Mouse (Mus musculus) forebrain, embryonic 11.5 days (tissue): Measurements from ENCODE around the gene Lrrc8a. TPM values are rescaled to one million over a fixed set of nuclear protein-coding genes. Genes with fewer than 3 reads are reported as not detected.

ENCODE experiments used
- ATAC-seq: fragments of 200-750 bp; cut with Nextera tagmentation; replicated peaks from 2 replicates; pipeline ENCODE4 v1.8.0; 2017; ENCODE audit warnings: moderate TSS enrichment; ENCODE audit not compliant: low FRiP score
- DNase-seq: peaks from one replicate; pipeline ENCODE4 v3.0.0-alpha.2; 2017; ENCODE audit warnings: low spot score
- H3K27ac ChIP-seq: fragments of 300-500 bp; sonication (generic); 2 replicates; pipeline ENCODE4 v1.5.1; 2014; ENCODE audit warnings: low read depth, low read length
- H3K27me3 ChIP-seq: fragments of 300-500 bp; sonication (generic); 2 replicates; pipeline ENCODE4 v1.6.1; 2014; ENCODE audit warnings: mild to moderate bottlenecking, low read length, mixed read lengths; ENCODE audit not compliant: control insufficient read depth, insufficient read depth
- H3K36me3 ChIP-seq: fragments of 300-500 bp; sonication (generic); 2 replicates; pipeline ENCODE4 v1.6.1; 2014; ENCODE audit warnings: mild to moderate bottlenecking, low read length, moderate library complexity, mixed read lengths; ENCODE audit not compliant: control insufficient read depth, insufficient read depth
- H3K4me1 ChIP-seq: fragments of 300-500 bp; sonication (generic); replicated peaks from 2 replicates; pipeline ENCODE4 v1.6.1; 2014; ENCODE audit warnings: low read length, mixed read lengths; ENCODE audit not compliant: control insufficient read depth, insufficient read depth
- H3K4me2 ChIP-seq: fragments of 300-500 bp; sonication (generic); 2 replicates; pipeline ENCODE4 v1.6.1; 2014; ENCODE audit warnings: low read depth, mild to moderate bottlenecking, low read length, moderate library complexity, mixed read lengths; ENCODE audit not compliant: severe bottlenecking
- H3K4me3 ChIP-seq: fragments of 300-500 bp; sonication (generic); 2 replicates; pipeline ENCODE4 v1.5.1; 2014; ENCODE audit warnings: low read depth, low read length
- H3K9ac ChIP-seq: fragments of 300-500 bp; sonication (generic); 2 replicates; pipeline ENCODE4 v1.6.1; 2014; ENCODE audit warnings: low read length
- H3K9me3 ChIP-seq: fragments of 300-500 bp; sonication (generic); 2 replicates; pipeline ENCODE4 v1.6.1; 2016; ENCODE audit warnings: low read length, mixed read lengths; ENCODE audit not compliant: control insufficient read depth
- WGBS: fragments of 180-500 bp; shearing (Covaris S2); extraction: QIAGEN DNeasy Blood & Tissue Kit; methylation state at CpG from one replicate; pipeline ENCODE4 v1.1.7; 2014; 5-methylcytosine and 5-hydroxymethylcytosine counted together
- polyA plus RNA-seq: library from polyadenylated mRNA; unstranded; fragments of >200 nt; fragmentation: Nextera tagmentation; extraction: Ambion mirVana; gene quantifications from 2 replicates; pipeline ENCODE4 v1.2.1, GENCODE M21; 2014

Lrrc8a gene
- polyA plus RNA-seq, 1 experiment from 2014 or later, result 50.7 TPM

DNA sequence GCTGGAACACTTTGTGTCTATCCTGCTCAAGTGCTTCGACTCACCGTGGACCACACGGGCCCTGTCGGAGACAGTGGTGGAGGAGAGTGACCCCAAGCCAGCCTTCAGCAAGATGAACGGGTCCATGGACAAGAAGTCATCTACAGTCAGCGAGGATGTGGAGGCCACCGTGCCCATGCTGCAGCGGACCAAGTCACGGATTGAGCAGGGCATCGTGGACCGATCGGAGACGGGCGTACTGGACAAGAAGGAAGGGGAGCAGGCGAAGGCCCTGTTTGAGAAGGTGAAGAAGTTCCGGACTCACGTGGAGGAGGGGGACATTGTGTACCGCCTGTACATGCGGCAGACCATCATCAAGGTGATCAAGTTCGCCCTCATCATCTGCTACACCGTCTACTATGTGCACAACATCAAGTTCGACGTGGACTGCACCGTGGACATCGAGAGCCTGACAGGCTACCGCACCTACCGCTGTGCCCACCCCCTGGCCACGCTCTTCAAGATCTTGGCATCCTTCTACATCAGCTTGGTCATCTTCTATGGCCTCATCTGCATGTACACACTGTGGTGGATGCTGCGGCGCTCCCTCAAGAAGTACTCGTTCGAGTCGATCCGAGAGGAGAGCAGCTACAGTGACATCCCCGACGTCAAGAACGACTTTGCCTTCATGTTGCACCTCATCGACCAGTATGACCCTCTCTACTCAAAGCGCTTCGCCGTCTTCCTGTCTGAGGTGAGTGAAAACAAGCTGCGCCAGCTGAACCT is 18.3 kb downstream of the Lrrc8a start:
- Histone ChIP-seq H3K27ac (no peak overlapping the region), H3K4me2 (no peak overlapping the region), H3K36me3 (peaks cover 18% of the 10 kb centered on the region), H3K9me3 (no peaks in the 10 kb centered on the region), H3K9ac (no peak overlapping the region), H3K27me3 (no peaks in the 10 kb centered on the region), H3K4me3 (no peak overlapping the region), H3K4me1 (no peaks in the 10 kb centered on the region)
- WGBS, result 97% methylated on average over 42 of the region's 42 CpGs
- ATAC-seq, result no peak
- DNase-seq, result no peak

DNA sequence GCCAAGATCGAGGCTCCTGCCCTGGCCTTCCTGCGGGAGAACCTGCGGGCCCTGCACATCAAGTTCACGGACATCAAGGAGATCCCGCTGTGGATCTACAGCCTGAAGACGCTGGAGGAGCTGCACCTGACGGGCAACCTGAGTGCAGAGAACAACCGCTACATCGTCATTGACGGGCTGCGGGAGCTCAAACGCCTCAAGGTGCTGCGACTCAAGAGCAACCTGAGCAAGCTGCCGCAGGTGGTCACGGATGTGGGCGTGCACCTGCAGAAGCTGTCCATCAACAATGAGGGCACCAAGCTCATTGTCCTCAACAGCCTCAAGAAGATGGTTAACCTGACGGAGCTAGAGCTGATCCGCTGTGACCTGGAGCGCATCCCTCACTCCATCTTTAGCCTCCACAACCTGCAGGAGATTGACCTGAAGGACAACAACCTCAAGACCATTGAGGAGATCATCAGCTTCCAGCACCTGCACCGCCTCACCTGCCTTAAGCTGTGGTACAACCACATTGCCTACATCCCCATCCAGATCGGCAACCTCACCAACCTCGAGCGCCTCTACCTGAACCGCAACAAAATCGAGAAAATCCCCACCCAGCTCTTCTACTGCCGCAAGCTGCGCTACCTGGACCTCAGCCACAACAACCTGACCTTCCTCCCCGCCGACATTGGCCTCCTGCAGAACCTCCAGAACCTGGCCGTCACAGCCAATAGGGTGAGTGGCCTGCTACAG is 19.3 kb downstream of the Lrrc8a start:
- H3K9ac ChIP-seq, result no peak overlapping the region
- H3K4me2 ChIP-seq, result no peak overlapping the region
- H3K4me1 ChIP-seq, result no peaks in the 10 kb centered on the region
- no peaks in the 10 kb centered on the region for H3K27me3 ChIP-seq
- DNase-seq (no peak), ATAC-seq (no peak)
- no peak overlapping the region for H3K27ac ChIP-seq
- peaks cover 19% of the 10 kb centered on the region for H3K36me3 ChIP-seq
- no peak overlapping the region for H3K4me3 ChIP-seq
- no peaks in the 10 kb centered on the region for H3K9me3 ChIP-seq
- WGBS, result 96% methylated on average over 30 of the region's 30 CpGs

DNA sequence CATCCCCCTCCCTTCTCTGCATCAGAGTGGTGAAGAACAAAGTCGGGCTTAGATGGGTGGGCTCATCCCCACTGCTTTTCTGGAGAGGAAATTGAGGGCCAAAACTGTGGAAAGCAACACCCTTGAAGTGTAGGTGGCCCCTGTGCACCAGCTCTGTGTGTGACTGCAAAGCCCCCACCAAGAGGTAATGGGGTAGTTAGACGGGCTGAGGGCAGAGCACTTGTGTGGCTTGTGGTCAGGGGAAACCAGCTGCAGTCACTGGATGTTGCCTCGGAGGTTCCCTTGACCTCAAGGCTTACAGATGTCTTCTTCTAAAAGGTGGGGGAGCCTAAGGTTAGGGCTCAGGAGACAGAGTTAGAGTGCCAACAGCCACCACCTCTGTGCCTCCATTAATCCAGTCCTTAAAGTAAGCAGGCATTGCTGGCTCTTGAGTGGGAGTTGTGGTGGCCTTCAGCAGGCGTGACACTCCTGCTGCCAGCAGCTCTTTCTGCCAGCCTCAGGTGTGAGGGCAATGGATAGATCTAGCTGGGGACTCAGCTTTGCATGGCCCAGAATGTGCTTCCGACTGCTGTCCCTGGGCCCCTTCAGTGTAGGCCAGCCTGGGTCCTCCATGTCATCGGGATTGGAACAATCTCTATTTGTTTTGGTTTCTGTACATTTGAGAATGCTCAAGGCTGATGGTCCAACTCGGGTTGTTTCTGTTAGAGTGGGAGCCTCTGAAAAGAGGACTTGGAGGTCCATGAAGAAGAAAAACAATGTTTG is 20.4 kb downstream of the Lrrc8a start:
- no peaks in the 10 kb centered on the region for H3K27me3 ChIP-seq
- H3K9ac ChIP-seq, result no peak overlapping the region
- H3K9me3 ChIP-seq, result no peaks in the 10 kb centered on the region
- H3K4me3 ChIP-seq, result no peak overlapping the region
- no peak overlapping the region for H3K4me2 ChIP-seq
- H3K36me3 ChIP-seq, result peaks cover 24% of the 10 kb centered on the region
- H3K27ac ChIP-seq, result no peak overlapping the region
- WGBS, result 88% methylated on average over 7 of the region's 7 CpGs
- no peak for DNase-seq
- no peak for ATAC-seq
- H3K4me1 ChIP-seq, result no peaks in the 10 kb centered on the region

DNA sequence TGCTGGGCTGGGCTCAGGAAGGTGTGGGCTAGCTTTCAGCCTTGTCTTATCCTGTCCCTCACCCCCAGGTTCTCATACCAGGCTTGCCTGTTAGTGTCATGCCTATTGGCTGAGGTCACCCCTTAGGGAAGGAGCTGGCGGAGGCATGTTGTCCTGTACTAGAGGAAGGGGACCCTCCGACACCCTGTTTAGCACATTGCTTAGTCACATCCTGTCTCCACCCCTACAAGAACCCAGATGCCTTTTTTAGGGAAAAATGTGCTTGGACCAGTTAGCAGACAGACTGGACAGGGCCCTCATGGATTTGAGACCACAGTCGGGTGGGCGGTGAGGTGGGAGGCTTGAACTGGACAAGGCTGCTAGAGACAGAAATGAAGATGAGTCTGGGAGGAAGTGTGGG is 21.1 kb downstream of the Lrrc8a start:
- no peak for ATAC-seq
- Histone ChIP-seq H3K36me3 (peaks cover 27% of the 10 kb centered on the region), H3K4me1 (no peaks in the 10 kb centered on the region)

DNA sequence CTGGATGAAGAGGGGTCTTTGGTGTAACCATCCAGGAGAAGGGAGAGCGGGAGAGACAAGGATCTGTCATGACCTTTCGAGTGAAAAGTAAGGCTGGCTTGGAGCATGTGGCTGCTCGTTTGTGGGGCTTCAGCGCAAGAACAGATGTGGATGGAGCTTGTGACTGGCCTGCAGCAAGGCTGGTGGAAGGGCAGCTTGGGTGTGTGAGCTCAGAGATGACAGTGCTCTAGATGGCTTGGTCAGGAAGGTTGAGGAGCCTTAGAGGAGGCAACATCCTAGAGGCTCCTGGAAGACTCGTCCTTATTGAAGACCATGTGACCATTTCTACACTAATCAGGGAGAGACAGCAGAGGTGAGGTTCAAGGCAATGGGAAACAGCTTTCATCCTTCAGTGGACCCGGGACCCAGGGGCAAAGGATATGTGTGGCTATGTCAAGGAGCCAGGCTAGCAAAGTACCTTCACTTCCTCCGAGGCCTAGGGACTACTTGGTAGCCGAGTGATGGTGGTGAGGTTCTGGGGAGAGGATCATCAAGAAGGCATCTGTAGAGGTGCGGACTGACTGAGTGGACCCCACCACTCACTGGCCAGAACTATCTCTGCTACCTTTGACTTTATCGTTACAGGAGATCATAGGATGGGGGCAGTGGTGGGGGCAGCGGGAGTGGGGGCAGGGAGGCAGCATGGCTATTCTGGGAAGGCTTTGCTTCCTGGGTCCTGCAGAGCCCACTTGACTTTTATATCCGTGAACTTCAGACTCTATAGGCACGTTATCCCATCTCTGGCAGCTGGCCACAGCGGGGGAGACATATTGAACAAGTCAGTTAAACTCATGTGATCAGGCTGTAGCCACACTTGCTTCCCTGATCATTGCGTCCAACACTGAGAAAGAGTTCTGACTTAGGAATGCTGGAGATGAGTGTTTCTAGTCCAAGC is 21.9 kb downstream of the Lrrc8a start:
- Histone ChIP-seq H3K27ac (no peak overlapping the region), H3K36me3 (peaks cover 27% of the 10 kb centered on the region)
- no peak for ATAC-seq

More for the DNA sequence above, 21.1 kb downstream of the Lrrc8a start:
- H3K27me3 ChIP-seq, result no peaks in the 10 kb centered on the region
- H3K27ac ChIP-seq, result no peak overlapping the region
- H3K4me3 ChIP-seq, result no peak overlapping the region
- DNase-seq, result no peak
- H3K4me2 ChIP-seq, result no peak overlapping the region
- no peaks in the 10 kb centered on the region for H3K9me3 ChIP-seq
- 96% methylated on average over 4 of the region's 4 CpGs for WGBS
- no peak overlapping the region for H3K9ac ChIP-seq

DNA sequence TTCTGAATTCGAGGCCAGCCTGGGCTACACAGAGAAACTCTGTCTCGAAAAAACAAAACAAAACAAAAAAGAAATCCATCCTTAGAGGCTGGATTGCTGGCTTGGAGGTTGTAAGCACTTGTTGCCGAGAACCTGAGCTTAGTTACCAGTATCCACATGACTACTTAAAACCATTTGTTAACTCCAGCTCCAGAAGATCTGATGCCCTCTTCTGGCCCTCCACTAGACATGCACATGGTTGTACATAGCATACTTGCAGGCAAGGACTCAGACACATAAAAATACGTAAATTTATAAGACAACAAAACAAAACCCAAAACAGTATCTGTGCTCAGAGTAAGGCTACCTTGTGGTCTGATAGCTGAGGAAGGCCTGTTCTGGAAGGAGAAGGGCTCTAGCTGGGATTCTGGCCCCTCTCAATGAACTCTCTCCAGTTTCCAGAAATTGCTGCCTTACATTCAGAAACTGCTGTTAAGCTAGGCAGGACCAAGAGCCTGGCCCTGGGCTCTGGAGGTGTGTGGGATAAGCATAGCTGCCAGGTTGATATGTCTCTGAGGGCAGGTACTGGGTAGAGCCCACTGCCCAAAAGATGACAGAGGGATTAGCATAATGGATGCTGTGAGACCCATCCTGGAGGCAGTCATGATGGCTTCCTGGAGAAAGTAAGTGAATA is 23.7 kb downstream of the Lrrc8a start:
- 84% methylated on average over 4 of the region's 4 CpGs for WGBS
- Histone ChIP-seq H3K4me3 (no peak overlapping the region), H3K4me1 (0 out of 2 replicates have a peak, but pooled peaks cover 2% of the 10 kb centered on the region), H3K4me2 (no peak overlapping the region), H3K9me3 (no peaks in the 10 kb centered on the region), H3K27ac (no peak overlapping the region), H3K27me3 (no peaks in the 10 kb centered on the region), H3K36me3 (peaks cover 20% of the 10 kb centered on the region), H3K9ac (no peak overlapping the region)
- ATAC-seq (no peak), DNase-seq (no peak)

More for the DNA sequence above, 21.9 kb downstream of the Lrrc8a start:
- 93% methylated on average over 15 of the region's 15 CpGs for WGBS
- no peak for DNase-seq
- H3K27me3 ChIP-seq, result no peaks in the 10 kb centered on the region
- no peaks in the 10 kb centered on the region for H3K4me1 ChIP-seq
- H3K4me2 ChIP-seq, result no peak overlapping the region
- H3K9me3 ChIP-seq, result no peaks in the 10 kb centered on the region
- no peak overlapping the region for H3K4me3 ChIP-seq
- no peak overlapping the region for H3K9ac ChIP-seq

DNA sequence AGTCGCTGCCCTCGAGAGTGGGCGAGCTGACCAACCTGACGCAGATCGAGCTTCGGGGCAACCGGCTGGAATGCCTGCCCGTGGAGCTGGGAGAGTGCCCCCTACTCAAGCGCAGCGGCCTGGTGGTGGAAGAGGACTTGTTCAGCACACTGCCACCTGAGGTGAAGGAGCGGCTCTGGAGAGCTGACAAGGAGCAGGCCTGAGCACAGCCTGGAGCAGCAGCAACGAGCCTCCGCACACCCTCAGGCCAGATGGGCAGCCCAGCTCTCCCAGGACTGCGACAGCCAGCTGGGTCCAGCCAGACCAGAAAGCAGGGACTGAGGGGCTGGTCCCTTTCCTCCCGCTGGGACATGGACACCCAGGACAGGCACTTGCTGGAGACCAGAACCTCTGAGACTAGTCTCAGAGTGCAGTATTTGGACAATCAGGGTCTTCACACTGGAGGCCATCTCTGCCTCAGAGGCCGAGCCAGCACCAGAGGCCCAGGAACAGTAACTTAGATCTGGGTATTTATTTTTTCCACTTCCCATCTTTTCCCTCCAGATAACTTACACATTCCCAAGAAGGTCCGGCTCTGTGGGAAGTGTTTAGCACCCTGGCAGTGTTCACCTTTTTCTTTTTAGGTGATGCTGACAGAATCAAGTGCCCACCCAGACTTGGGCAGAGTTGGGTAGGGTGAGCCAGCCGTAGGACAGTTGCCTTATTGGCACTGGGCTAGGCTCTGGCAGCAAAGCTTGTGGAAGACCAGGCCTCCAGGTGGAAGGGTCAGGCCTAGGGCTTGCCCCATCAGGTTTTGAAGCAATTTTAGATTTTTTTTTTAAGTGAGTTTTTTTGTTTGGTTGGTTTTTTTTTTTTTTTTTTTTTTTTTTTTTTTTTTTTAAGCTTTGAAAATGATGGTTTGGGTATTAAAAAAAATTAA is 24.7 kb downstream of the Lrrc8a start:
- Histone ChIP-seq H3K27me3 (no peaks in the 10 kb centered on the region), H3K9ac (no peak overlapping the region), H3K36me3 (peaks cover 11% of the 10 kb centered on the region; the same call in 1 of the 2 replicates), H3K9me3 (no peaks in the 10 kb centered on the region), H3K27ac (no peak overlapping the region), H3K4me1 (peaks cover 5% of the 10 kb centered on the region; the same call in 1 of the 2 replicates), H3K4me2 (no peak overlapping the region), H3K4me3 (no peak overlapping the region)
- ATAC-seq (no peak), DNase-seq (no peak)
- WGBS, result 91% methylated on average over 18 of the region's 18 CpGs
